Mouse (Mus musculus): ENCODE results near the gene Tulp4.

GRCm38 (mm10) chr17:6110956-6111355 lies 4.7 kb downstream of the Tulp4 start:
- no peak; the same call in 1 of the 2 replicates for TF ChIP-seq CTCF (IDR thresholded peaks at IDR 0.05; ENCODE audit: low read depth)
- TF ChIP-seq EP300 (IDR thresholded peaks at IDR 0.05; ENCODE audit: low read depth) = no peak
